Mouse (Mus musculus) natural killer cell, adult 2 months (primary cell): Measurements from ENCODE around the gene Grin3b.
A peak's percentile ranks its signal among the peaks of the same experiment; 100 is the strongest.

Source experiments
- DNase-seq, 2 experiments: peaks; one replicate each; pipeline ENCODE4 v3.0.0; 2022; ENCODE audit warnings: low spot score in 2 of 2

The Grin3b gene

DNA sequence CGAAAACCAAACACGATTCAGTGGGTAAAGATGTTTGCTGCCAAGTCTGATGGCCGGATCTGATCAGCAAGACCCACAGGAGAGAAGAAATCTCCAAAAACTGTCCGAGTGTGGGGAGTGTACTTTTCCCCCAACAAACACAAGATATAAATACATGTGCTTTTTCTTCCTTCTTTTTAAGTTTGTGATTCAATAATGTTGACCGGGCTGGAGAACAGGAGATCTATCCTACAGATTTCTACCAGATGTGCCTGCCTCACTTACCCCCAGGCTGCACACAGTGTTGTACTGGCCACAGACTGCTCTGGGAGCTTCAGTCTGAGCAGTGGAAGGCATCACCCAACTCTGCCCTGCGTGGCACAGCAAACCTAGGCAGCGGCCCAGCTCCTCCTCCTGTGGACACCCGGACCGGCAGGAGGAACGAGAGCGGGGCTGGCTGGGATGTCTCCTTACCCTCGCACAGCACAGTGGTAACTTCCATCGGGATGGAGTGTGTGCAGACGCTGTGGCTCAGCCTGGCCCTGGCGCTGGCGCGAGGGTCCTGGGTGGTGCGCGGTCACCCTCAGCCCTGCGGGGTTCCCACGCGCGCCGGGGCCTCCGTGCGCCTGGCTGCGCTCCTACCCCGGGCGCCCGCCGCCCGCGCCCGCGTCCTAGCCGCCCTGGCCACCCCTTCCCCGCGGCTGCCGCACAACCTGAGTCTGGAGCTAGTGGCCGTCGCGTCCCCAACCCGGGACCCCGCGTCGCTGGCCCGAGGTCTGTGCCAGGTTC, at the start of gene Grin3b:
Grin3b (plus strand) TSS at position 301 of the 768 bp plus-strand sequence.
- DNase-seq = no peak

DNA sequence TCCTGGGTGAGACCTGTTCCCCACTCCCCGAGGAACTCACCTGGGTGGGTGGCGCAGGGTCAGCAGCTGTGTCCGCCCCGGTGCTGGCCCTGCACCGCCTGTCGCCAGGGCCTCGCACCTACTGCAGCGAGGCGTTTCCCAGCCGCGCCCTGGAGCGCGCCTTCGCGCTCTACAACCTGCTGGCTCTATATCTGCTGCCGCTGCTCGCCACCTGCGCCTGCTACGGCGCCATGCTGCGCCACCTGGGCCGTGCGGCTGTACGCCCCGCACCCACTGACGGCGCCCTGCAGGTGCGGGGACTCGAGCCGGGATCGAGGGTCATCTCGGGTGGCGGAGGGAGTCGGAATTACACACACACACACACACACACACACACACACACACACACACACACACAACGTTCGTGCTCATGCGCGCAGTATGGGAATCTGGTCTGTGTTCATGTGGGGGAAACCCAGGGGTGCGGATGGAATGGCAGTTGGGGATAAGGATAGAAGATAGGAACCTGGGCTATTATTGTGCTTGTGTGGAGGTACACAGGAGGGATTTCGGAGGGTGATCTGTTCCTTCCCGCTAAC, 49.5 kb upstream of the Grin3b start, which contains the start of gene R3hdm4:
R3hdm4 (minus strand) TSS at position 251 of the 578 bp plus-strand sequence.
- DNase-seq = no peak

DNA sequence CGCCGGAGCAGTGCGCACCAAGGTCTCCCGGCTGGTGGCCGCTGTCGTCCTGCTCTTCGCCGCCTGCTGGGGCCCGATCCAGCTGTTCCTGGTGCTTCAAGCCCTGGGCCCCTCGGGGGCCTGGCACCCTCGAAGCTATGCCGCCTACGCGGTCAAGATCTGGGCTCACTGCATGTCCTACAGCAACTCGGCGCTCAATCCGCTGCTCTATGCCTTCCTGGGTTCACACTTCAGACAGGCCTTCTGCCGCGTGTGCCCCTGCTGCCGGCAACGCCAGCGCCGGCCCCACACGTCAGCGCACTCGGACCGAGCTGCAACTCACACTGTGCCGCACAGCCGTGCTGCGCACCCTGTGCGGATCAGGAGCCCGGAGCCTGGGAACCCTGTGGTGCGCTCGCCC, 48.9 kb upstream of the Grin3b start:
- no peak for DNase-seq

DNA sequence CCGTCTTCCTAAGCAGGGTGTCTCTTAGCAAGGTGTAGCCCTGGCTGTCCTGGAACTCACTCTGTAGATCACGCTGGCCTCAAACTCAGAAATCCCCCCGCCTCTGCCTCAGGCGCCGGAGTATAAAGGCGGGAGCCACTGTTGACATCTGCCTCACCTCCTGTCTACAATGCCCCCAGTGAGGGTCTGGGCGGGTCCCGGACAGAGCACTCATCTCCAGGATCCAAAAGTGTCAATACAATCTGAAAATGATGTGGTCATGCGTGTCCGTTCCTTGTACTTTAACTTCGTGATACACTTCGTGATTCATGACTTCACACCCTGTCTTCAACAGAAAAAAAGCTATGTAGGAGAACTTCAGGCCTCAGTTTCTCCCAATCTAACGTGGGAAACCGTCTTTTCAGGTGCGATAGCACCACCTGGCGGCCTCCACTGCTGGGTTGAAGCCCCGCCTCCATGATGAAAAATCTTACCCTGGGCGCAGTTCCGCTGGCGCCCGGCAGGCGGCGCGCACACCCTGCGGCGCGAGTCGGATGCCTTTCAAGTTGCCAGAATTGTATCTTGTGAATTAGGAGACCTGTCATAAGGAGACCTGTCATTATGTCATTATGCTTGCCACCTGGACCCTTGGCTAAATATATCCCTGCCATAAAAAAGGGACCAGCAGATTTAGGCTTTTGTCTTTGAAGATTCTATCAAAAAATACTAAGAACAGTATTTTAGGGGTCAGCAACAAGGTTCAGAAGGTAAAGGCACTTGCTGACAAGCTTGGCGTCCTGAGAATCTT, 45.3 kb upstream of the Grin3b start:
- peak; percentile 91 to 94 for DNase-seq

DNA sequence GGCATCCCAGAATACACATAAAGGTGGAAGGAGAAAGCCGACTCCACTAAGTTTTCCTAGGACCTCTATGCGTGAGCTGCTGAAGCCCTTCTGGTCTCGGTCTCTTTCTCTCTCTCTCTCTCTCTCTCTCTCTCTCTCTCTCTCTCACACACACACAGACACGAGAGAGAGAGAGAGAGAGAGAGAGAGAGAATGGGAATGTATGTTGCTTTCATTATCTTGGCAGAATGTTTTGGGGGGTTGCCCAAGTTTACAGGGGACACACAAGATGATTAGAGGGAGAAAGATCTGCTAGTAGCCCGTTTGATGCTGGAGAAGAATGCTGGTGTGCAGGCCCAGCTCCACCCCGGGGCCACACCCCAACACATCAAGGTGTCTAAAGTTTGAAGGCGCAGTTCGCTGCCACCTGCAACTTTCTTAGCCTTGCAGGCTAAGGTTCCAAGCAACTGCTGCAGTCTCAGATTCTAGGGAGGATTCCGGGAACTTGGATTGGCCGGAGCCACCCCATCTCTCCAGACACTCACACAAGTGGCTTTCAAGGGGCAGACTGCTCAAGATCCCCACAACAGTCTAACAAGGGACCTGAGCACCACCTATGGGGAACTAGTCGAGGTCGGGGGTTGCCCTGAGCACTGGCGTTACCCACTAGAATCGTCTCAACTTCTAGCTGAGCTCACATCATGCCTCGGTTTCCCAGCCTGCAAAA, 44.6 kb upstream of the Grin3b start:
- peak; percentile 26 to 47 for DNase-seq

DNA sequence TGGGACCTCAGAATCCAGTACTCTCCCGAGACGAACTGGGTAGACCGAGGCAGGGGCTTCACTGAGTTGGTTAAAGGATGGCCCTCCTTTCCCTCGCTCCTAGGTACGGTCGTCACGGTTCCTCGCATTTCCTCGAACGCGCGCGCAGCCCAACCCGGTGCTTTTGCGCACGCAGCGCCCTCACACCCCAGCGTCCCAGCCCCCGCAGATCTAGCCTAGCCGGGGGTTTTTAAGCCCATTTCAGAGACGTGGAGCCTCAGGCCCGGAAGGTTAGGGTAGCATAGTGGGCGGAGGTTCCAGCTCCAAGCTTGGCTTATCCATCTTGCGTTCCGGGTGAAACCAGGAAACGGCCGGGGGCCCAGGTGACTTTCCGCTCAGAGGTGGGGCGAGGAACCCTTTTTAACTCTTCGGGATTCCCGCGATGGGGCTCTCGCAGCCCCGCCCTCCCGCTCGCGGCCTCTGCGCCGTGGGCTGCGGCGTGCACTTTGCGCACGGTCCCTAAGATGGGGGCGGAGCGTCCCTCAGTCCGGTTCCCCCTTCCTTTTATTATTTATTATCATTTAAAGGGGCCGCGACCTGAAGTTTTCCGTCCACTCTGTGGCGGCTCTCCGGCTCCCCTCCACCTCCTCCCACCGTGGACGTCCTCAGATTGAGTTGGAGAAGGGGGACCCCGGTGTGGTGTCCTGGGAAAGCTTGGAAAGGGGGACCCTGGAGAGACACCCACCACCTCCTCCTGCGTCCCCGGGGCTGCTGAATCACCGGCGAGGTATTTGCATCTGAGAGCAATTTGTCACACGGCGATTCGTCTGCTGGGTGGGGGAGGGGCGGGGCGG, 43.8 kb upstream of the Grin3b start, which contains the start of gene Arid3a:
Arid3a (plus strand) TSS at position 553 of the 833 bp plus-strand sequence.
- peak; percentile 82 to 87 for DNase-seq

DNA sequence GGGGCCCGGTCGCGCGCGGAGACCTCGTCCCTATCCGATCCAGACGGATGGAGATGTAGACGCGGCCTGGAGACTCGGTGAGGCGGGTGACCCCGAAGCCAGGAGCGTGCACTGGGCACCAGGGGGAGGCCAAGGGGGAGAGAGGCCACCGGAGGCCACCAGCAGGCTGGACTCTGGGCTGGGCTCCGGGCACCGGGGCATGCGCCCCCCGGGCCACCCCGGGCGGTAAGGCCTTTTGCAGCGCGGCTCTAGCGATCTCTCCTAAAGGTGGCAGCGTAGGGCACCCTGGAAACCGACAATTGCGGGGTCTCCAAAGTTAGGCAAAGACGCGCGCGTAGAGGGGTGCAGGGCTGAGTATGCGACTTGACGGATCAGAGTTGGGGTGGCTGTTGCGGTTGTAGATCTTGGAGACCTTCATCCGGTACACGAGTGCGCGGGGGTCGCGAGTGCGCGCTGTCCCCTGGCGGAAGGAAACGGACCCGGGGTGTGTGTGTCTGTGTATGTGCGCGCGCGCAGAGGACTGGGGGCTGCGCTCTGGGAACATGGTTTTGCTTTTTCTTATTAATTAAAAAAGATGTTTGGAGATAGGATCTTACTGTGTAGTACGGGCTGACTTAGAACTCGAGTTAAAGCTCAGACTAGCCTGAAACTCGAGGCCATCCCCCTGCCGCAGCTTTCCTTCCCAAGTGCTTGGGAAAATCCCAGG, 43.0 kb upstream of the Grin3b start:
- peak; percentile 46 to 51 for DNase-seq

DNA sequence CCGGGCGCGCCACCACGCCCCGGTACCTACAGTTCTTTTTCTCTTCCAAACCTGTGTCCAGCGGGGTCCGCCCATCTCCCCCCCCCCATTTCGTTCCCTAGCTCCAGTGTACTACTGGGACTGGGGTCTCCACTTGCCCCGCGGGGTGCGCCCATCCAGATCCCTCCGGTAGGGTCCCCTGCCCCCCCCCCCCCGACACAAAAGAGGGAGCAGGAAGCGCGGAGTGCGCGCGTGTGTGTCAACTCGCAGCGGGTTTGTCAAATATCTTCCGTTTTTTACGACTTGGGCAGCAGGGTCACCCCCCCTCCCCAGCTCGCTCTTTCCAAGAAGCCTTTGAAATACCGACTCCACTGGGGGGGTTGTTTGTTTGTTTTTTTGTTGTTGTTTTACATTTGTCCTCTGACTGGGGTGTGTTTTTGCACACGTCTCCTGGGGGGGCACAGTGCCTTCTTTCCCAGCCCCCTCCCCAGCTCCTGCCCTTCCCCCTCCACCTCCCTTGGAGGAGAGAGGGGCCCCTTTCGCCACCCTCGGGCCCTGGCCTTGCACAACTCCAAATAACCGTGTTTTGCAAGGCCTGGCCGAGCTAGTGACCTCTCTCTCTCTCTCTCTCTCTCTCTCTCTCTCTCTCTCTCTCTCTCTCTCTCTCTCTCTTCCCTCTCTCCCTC, 42.4 kb upstream of the Grin3b start:
- peak; percentile 24 to 34 for DNase-seq

DNA sequence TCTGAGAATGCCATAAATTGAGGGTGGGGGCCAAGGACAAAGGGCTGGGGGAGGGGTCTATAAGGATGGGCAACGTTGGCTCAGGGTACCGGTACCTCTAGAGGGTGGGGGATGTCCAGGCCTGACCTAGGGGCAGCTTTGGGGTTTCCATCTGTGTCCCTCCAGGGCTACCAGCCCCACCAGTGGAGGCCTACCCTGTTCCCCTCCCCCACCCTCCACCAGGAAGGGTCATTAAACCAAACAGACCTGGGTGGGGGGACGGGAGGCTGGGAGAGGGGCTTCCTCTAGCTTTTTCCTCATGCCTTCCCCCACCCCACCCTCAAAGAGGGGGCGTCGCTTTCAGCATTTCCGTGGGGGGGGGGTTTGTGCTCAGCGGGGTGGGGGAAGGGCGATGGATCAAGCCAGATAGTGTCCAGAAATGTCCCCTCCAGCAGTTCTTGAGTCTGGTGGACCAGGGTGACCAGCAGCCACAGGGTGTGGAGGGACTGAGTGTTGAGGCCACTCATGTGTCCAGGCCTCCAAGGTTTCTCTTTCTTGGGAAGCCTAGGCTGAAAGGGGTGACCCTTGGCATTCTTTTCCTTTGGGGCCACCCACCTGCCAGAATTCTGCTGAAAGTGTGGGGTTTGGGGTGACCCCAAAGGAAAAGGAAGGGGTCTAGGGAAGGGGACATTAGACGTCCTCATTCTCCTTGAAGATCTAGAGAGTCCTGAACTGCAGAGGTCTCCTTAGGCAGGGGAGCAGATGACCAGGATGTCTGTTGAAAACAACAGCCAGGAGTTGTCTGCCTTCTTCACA, 41.4 kb upstream of the Grin3b start:
- no peak for DNase-seq

DNA sequence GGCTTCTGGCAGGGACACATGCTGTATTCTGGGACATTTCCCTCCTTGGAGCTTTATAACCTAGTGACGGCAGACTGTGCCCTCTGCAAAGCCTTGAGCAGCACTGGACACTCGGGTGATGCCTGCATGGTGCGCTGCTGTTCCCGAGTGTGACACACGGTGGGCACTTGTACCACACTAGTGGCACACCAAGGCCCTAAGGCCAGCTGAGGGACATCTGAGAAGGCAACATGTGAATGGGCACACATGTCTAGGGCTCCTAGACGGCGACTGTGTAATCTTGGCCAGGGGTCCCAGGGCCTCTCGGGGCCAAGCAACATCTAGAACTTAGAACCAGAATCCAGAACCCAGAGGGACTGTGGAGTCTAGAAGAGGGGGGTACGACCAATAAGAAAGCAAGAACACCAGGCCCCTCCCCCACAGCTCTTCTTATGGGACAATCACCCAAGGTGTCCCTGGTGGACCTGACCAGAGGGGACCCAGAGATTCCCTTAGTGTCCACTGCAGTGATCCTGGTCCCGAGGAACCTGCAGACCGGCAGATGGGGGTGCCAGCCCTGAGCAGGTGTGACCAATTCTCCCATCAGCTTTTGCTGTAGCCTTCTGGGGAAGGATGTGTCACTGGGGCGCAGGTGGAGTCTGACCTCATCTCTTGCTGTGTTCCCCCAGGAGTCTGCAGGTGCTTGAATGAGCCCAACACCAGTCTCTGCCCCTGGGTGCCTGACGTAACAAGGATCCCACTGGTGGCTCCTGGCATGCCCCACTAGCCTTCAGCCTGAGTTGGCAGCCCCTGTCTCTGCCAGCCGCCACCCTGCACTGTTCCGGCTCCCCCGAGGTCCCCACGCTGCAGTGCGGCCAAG, 40.3 kb upstream of the Grin3b start:
- no peak for DNase-seq

DNA sequence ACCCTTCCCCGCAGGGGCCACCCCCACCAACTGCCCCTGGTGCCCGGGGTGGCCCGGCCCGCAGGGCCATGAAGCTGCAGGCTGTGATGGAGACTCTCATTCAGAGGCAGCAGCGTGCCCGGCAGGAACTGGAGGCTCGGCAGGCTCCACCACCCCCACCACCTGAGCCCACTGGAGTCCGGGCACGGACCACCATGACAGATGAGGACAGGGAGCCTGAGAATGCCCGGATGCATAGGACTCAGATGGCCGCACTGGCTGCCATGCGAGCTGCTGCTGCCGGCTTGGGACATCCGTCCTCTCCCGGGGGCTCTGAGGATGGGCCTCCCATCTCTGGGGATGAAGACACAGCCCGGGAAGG, 39.7 kb upstream of the Grin3b start:
- DNase-seq = no peak

DNA sequence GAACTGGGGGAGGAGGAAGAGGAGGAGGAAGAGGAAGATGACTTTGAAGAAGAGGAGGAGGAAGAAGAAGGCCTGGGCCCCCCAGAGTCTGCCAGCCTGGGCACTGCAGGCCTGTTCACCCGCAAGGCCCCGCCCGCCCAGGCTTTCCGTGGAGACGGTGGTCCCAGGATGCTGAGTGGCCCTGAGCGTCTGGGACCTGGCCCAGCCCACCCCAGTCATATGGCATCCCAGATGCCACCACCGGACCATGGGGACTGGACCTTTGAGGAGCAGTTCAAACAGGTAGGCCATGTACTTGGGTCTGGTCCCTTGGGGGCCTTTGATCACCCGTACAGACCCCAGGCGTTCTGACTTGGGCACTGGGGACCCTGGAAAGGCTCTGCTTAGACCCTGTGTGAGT, 38.7 kb upstream of the Grin3b start:
- DNase-seq = no peak

DNA sequence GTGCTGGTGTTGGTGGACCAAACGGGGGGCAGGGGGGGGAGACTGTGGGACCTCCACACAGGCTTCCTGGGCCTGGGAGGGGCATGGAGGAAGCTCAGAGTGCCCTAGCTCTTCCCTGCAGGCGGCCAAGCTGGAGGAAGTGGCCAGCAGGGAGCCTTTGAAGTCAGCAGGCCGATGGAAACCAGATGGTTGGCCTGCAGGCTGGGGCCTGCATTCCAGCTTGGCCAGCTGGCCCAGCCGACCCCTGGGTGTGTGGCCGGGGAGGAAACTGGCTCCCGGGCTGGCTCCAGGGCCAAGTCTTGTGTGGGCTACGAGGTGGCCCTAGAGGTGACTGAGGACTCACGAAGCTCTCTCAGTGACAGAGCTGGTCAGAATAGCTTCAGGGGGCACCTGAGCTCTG, 37.8 kb upstream of the Grin3b start:
- no peak for DNase-seq

DNA sequence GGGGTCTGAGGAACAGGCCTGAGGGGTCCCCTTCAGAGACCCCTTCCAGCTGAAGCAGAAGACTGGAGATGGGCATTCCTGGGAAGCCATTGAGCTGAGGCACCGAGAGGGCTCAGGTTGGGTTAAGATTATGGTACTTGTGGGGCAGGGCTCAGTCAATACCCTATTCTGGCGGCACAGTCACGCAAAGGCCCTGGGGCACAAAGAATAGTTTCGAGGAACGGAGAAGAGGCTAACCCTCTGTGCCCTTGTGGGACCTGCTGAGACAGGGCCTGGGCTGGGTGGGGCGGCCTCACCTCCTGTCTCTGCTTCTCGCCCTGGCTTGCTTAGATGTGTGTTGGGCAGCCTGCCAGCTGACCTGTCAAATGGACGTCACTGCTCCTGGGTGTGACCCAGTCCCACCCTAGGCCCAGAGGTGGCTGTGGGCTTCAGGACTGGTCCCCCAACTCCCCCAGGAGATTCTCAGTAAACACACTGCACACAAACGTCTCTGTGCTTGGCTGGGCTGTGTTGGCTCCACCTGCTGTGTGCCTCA, 37.3 kb upstream of the Grin3b start:
- DNase-seq = peak; percentile 67 to 76

DNA sequence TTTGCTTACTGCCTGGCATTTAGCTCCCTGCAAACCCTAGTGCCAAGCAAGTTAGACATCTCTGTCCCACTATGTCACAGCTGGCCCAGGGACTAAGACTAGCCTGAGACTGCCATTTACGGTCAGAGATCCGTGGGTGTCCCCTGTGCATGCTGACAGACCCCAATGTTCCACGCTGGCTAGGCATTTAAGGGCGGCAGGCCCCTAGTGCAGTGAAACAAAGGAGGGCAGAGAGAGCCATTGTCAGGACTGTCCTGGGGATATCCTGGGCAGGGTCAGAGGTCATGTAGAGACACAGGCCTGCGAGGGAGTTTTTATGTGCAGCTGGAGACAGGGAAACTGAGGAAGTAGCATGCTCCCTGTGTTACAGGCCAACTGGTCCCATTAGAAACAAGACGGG, 36.7 kb upstream of the Grin3b start:
- no peak for DNase-seq

DNA sequence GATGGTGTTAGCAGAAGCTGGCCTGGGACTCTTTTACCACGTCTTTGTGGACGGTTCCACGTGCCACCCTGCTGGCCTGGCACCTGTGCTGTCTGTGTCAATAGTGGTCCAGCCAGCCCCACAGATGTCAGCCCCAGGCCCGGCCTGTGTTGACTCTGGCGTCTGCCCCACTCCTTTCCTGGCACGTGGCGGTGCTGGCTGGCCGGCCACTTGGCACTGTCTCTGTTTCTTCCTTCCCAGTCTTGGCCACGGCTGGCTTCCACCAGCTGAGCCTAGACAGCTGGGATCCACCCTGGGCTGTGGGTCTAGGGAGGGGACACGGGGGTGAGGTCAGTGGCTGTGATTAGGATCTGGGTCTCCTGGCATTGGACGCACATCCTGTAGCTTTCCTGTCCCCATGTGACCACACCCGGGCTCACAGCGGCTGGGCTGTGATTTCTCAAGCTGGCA, 36.2 kb upstream of the Grin3b start:
- DNase-seq = no peak

DNA sequence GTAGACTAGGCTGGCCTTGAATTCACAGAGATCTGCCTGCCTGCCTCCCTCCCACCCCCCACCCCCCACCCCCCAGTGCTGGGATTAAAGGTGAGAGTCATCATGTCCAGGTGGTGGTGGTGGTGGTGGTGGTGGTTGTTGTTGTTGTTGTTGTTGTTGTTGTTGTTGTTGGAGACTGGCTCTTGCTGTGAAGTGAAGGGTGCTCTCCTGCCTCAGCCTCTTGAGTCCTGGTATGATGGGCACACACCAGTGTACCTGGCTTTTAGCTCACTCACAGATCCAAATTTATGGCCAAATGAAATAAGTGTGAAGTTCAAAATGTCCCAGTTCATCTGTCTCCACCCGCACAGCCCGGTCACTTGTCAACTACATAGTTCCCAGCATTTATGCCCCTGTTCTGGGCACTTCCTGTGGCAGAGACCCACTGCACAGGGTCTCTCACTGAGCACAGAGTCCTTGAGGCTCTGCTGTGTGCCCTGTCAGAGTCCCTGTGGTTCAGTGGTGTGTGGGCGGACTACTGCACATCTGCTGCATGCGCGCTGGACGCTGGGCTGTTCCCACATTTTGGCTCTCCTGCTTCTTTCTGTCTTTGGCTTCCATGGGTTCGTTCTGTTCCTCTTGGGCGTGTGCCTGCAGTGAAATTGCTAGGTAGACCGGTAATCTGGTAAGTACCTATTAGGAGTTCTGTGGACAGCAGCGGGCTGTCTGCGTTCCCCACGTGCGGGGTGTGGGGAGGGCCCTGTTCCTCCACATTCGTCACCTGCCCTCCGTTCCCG, 35.5 kb upstream of the Grin3b start:
- DNase-seq = no peak
